Mouse (Mus musculus) intestine, embryonic 16.5 days (tissue): ENCODE measurements around the gene Vps16. TPM values are rescaled to one million over a fixed set of nuclear protein-coding genes. Genes with fewer than 3 reads are reported as not detected.

ENCODE experiments used
- ATAC-seq: fragments of 200-750 bp; cut with Nextera tagmentation; 2 replicates; pipeline ENCODE4 v1.8.0; 2017; ENCODE audit warnings: moderate TSS enrichment, moderate library complexity
- H3K27ac ChIP-seq: fragments of 300-500 bp; sonication (generic); 2 replicates; pipeline ENCODE4 v1.5.1; 2014; ENCODE audit warnings: mild to moderate bottlenecking, low read length
- H3K27me3 ChIP-seq: fragments of 300-500 bp; sonication (generic); replicated peaks from 2 replicates; pipeline ENCODE4 v1.6.1; 2014; ENCODE audit warnings: low read length, control low read depth, mixed read lengths; ENCODE audit not compliant: control insufficient read depth, insufficient read depth
- H3K36me3 ChIP-seq: fragments of 300-500 bp; sonication (generic); 2 replicates; pipeline ENCODE4 v1.6.1; 2014; ENCODE audit warnings: low read length, control low read depth; ENCODE audit not compliant: control insufficient read depth, insufficient read depth
- H3K4me1 ChIP-seq: fragments of 300-500 bp; sonication (generic); 2 replicates; pipeline ENCODE4 v1.6.1; 2014; ENCODE audit warnings: low read length, control low read depth, mixed read lengths; ENCODE audit not compliant: control insufficient read depth, insufficient read depth
- H3K4me2 ChIP-seq: fragments of 300-500 bp; sonication (generic); 2 replicates; pipeline ENCODE4 v1.6.1; 2014; ENCODE audit warnings: low read depth, low read length, control low read depth
- H3K4me3 ChIP-seq: fragments of 300-500 bp; sonication (generic); 2 replicates; pipeline ENCODE4 v1.5.1; 2014; ENCODE audit warnings: mild to moderate bottlenecking, low read length
- H3K9ac ChIP-seq: fragments of 300-500 bp; sonication (generic); 2 replicates; pipeline ENCODE4 v1.6.1; 2014; ENCODE audit warnings: low read depth, low read length
- H3K9me3 ChIP-seq: fragments of 300-500 bp; sonication (generic); 2 replicates; pipeline ENCODE4 v1.6.1; 2016; ENCODE audit warnings: low read length, control low read depth; ENCODE audit not compliant: control insufficient read depth
- WGBS: fragments of 180-500 bp; shearing (Covaris S2); extraction: QIAGEN DNeasy Blood & Tissue Kit; methylation state at CpG from one replicate; pipeline ENCODE4 v1.1.7; 2014; 5-methylcytosine and 5-hydroxymethylcytosine counted together
- polyA plus RNA-seq: library from polyadenylated mRNA; unstranded; fragments of >200 nt; fragmentation: Nextera tagmentation; extraction: Ambion mirVana; gene quantifications from 2 replicates; pipeline ENCODE4 v1.2.1, GENCODE M21; 2015

The Vps16 gene
- polyA plus RNA-seq, 1 experiment from 2014 or later, result 81.5 TPM

- Histone ChIP-seq H3K36me3 (no peaks in the 10 kb centered on the region), H3K27ac (no peak overlapping the region), H3K9me3 (no peaks in the 10 kb centered on the region), H3K4me3 (no peak overlapping the region), H3K4me2 (no peak overlapping the region), H3K9ac (no peak overlapping the region), H3K27me3 (no peaks in the 10 kb centered on the region), H3K4me1 (peaks cover 17% of the 10 kb centered on the region)
- 59% methylated on average over 2 of the region's 2 CpGs for WGBS
- no peak for ATAC-seq
These were observed 28.1 kb downstream of the Vps16 start for GRCm38 (mm10) chr2:130452266-130452665.

- peaks cover 17% of the 10 kb centered on the region for H3K4me1 ChIP-seq
These were observed 29.3 kb downstream of the Vps16 start for GRCm38 (mm10) chr2:130453421-130453820.

DNA sequence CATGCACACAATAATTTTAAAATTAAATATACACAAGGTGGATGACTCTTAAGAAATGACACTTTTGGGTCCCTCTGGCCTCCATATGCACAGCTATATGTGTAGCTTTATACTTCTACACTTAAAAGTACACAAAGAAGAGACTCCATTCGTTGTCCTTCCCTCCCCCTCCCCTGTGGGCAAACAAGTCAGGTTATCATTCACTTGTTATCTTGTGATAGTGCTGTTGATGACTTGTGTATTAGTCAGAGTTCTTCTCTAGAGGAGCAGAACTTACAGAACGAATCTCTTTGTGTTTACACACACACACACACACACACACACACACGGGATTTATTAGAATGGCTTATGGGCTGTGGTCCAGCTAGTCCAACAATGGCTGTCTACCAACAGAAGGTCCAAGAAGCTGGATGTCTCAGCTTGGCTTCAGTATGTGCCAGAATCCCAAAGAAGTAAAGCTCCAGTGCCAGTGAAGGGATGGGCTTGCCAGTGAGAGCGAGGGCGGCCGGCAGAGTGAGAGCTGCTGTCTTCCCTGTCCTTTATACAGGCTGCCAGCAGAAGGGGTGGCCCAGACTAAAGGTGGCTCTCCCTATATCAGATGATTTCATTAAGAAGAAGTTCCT is 30.7 kb downstream of the Vps16 start:
- H3K4me2 ChIP-seq, result no peak overlapping the region
- H3K9me3 ChIP-seq, result no peaks in the 10 kb centered on the region
- peaks cover 9% of the 10 kb centered on the region for H3K4me1 ChIP-seq
- no peak for ATAC-seq
- no peaks in the 10 kb centered on the region for H3K36me3 ChIP-seq
- no peak overlapping the region for H3K4me3 ChIP-seq
- WGBS, result 58% methylated on average over 6 of the region's 6 CpGs
- H3K27me3 ChIP-seq, result no peaks in the 10 kb centered on the region
- H3K27ac ChIP-seq, result no peak overlapping the region
- no peak overlapping the region for H3K9ac ChIP-seq

More at GRCm38 (mm10) chr2:130453421-130453820, 29.3 kb downstream of the Vps16 start:
- no peaks in the 10 kb centered on the region for H3K36me3 ChIP-seq
- H3K9me3 ChIP-seq, result no peaks in the 10 kb centered on the region
- no peaks in the 10 kb centered on the region for H3K27me3 ChIP-seq
- H3K27ac ChIP-seq, result no peak overlapping the region
- H3K9ac ChIP-seq, result no peak overlapping the region
- no peak overlapping the region for H3K4me3 ChIP-seq
- no peak overlapping the region for H3K4me2 ChIP-seq
- WGBS, result 61% methylated on average over 6 of the region's 6 CpGs
- no peak for ATAC-seq

GRCm38 (mm10) chr2:130457871-130458270 is 33.7 kb downstream of the Vps16 start:
- no peak overlapping the region for H3K9ac ChIP-seq
- no peak overlapping the region for H3K4me3 ChIP-seq
- H3K36me3 ChIP-seq, result no peaks in the 10 kb centered on the region
- H3K27me3 ChIP-seq, result no peaks in the 10 kb centered on the region
- H3K27ac ChIP-seq, result no peak overlapping the region
- no peak overlapping the region for H3K4me2 ChIP-seq
- H3K4me1 ChIP-seq, result peaks cover 4% of the 10 kb centered on the region
- 87% methylated on average over 3 of the region's 3 CpGs for WGBS
- ATAC-seq, result no peak
- no peaks in the 10 kb centered on the region for H3K9me3 ChIP-seq

GRCm38 (mm10) chr2:130459576-130459975 is 35.4 kb downstream of the Vps16 start:
- no peak for ATAC-seq
- H3K36me3 ChIP-seq, result no peaks in the 10 kb centered on the region
- no peak overlapping the region for H3K4me2 ChIP-seq
- no peaks in the 10 kb centered on the region for H3K9me3 ChIP-seq
- H3K27ac ChIP-seq, result no peak overlapping the region
- no peak overlapping the region for H3K9ac ChIP-seq
- 86% methylated on average over 3 of the region's 3 CpGs for WGBS
- no peak overlapping the region for H3K4me3 ChIP-seq
- H3K4me1 ChIP-seq, result peaks cover 4% of the 10 kb centered on the region
- H3K27me3 ChIP-seq, result no peaks in the 10 kb centered on the region

DNA sequence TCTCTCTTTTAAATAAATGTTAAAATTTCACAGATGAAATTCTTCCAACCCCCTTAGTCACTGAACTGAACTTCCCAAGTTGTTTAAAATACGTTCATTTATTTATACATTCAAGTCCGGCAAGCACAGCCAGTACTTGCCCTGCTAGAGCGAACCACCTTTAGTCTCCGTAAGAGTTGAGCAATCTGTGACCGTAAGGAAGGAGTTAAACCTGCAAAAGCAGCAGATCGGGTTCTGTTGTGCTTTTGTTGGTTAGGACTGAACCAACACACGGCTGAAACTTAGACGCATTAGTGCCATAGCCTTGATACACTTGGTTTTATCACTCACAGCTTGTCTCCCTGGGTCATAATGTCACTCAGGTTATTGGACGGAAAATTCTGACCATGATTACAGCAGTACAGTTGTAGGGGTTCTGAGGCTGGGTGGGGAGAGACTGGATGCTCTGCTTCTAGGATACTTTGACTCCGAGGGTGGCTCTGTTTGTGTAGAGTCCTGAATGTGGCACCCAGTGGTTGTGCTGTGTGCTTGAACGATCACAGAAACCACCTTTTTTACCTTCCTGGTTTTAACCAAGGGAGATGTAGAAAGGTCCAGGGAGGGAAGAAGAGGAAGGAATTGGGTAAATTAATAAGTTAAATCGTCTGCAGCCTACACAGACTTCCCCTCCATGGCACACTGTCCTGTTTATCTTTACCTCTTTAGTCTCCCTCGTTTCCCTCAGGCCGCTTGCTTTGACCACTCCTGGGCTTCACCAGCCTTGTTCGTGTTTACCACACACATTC is 37.3 kb downstream of the Vps16 start:
- no peak for ATAC-seq
- Histone ChIP-seq H3K9me3 (no peaks in the 10 kb centered on the region), H3K27me3 (no peaks in the 10 kb centered on the region), H3K27ac (no peak overlapping the region), H3K9ac (no peak overlapping the region), H3K4me2 (no peak overlapping the region), H3K4me3 (no peak overlapping the region), H3K4me1 (peaks cover 4% of the 10 kb centered on the region), H3K36me3 (no peaks in the 10 kb centered on the region)
- WGBS, result 44% methylated on average over 15 of the region's 15 CpGs

GRCm38 (mm10) chr2:130466438-130466837 is 42.3 kb downstream of the Vps16 start:
- H3K4me1 ChIP-seq, result peaks cover 1% of the 10 kb centered on the region; the same call in 1 of the 2 replicates
- 77% methylated on average over 1 of the region's 1 CpGs for WGBS
- H3K4me2 ChIP-seq, result no peak overlapping the region
- no peak overlapping the region for H3K9ac ChIP-seq
- no peak overlapping the region for H3K4me3 ChIP-seq
- no peaks in the 10 kb centered on the region for H3K36me3 ChIP-seq
- H3K27me3 ChIP-seq, result no peaks in the 10 kb centered on the region
- no peak for ATAC-seq
- no peaks in the 10 kb centered on the region for H3K9me3 ChIP-seq
- no peak overlapping the region for H3K27ac ChIP-seq

GRCm38 (mm10) chr2:130469366-130469765 is 45.2 kb downstream of the Vps16 start:
- Histone ChIP-seq H3K9ac (no peak overlapping the region), H3K4me2 (no peak overlapping the region), H3K4me3 (no peak overlapping the region), H3K36me3 (no peaks in the 10 kb centered on the region), H3K9me3 (no peaks in the 10 kb centered on the region), H3K4me1 (no peaks in the 10 kb centered on the region), H3K27me3 (no peaks in the 10 kb centered on the region), H3K27ac (no peak overlapping the region)
- WGBS, result 58% methylated on average over 4 of the region's 4 CpGs
- no peak for ATAC-seq

DNA sequence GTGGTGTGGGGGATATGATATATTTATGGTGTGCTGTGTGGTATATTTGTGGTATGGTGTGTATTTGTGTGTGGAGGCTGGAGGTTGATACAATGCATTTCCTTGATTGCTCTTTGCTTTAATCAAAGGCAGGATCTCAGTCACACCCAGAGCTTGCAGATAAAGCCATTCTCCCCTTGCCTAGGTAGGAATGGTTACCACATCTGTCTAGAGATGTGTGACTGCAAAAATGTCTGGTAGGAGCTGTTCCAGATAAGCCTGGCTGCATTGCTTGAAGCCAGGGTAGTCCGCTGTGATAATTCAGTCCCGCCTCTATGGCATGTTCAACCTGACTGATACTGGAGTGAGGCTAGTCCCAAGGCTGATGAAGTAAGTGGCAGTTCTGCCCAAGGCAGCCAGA is 45.8 kb downstream of the Vps16 start:
- Histone ChIP-seq H3K9me3 (no peaks in the 10 kb centered on the region), H3K36me3 (no peaks in the 10 kb centered on the region), H3K4me3 (no peak overlapping the region), H3K27ac (no peak overlapping the region), H3K4me2 (no peak overlapping the region), H3K9ac (no peak overlapping the region), H3K27me3 (no peaks in the 10 kb centered on the region), H3K4me1 (no peaks in the 10 kb centered on the region)
- ATAC-seq, result no peak
- 74% methylated on average over 2 of the region's 2 CpGs for WGBS
